Mouse (Mus musculus): ENCODE data around the gene Lrat.
A peak's percentile ranks its signal among the peaks of the same experiment; 100 is the strongest.

The Lrat gene

GRCm38 (mm10) chr3:82903613-82904205 is at the start of gene Lrat:
TSS of gene Lrat (minus strand) at chr3:82903973.
- DNase-seq (ENCODE audit: low spot score in 2 of 2) = no peak

GRCm38 (mm10) chr3:82952173-82952962 is 48.6 kb upstream of the Lrat start:
- no peak for DNase-seq (ENCODE audit: low spot score in 2 of 2)

GRCm38 (mm10) chr3:82950639-82951038 is 46.9 kb upstream of the Lrat start:
- DNase-seq (ENCODE audit: low spot score in 2 of 2) = no peak

GRCm38 (mm10) chr3:82950208-82950607 is 46.4 kb upstream of the Lrat start:
- no peak for DNase-seq (ENCODE audit: low spot score in 2 of 2)

- no peak for DNase-seq (ENCODE audit: low spot score in 2 of 2)
These were observed 42.8 kb upstream of the Lrat start for GRCm38 (mm10) chr3:82946375-82947107.

- DNase-seq (ENCODE audit: low spot score in 2 of 2) = no peak
These were observed 24.1 kb upstream of the Lrat start for GRCm38 (mm10) chr3:82927917-82928316.

- no peak for DNase-seq (ENCODE audit: low spot score in 2 of 2)
These were observed 11.9 kb upstream of the Lrat start for GRCm38 (mm10) chr3:82915632-82916031.

- no peak for DNase-seq (ENCODE audit: low spot score in 2 of 2)
These were observed 4.9 kb upstream of the Lrat start for GRCm38 (mm10) chr3:82908671-82909070.

GRCm38 (mm10) chr3:82904211-82904908 is 587 bp upstream of the Lrat start:
- DNase-seq (ENCODE audit: low spot score in 2 of 2) = peak in 1 of 2 experiments; percentile 21

GRCm38 (mm10) chr3:82902757-82903612 is 788 bp downstream of the Lrat start:
- DNase-seq (ENCODE audit: low spot score in 2 of 2) = no peak

- DNase-seq (ENCODE audit: low spot score in 2 of 2) = no peak
These were observed 14.9 kb downstream of the Lrat start for GRCm38 (mm10) chr3:82888842-82889241.

- peak; percentile 45 to 60 for DNase-seq (ENCODE audit: low spot score in 2 of 2)
These were observed 26.5 kb downstream of the Lrat start for GRCm38 (mm10) chr3:82877258-82877657.

- DNase-seq (ENCODE audit: low spot score in 2 of 2) = peak; percentile 90
These were observed 27.4 kb downstream of the Lrat start, which contains the start of gene Rbm46 for GRCm38 (mm10) chr3:82876372-82876739. TSS of gene Rbm46 (minus strand) at chr3:82876483.

GRCm38 (mm10) chr3:82875671-82876371 is 28.0 kb downstream of the Lrat start:
- DNase-seq (ENCODE audit: low spot score in 2 of 2) = no peak

GRCm38 (mm10) chr3:82857414-82858077 is 46.2 kb downstream of the Lrat start:
- DNase-seq (ENCODE audit: low spot score in 2 of 2) = peak; percentile 36 to 46

All from right cerebral cortex, postnatal 10 days (tissue).